Mouse (Mus musculus): ENCODE measurements around the gene Il33. TPM values are rescaled to one million over a fixed set of nuclear protein-coding genes. Genes with fewer than 3 reads are reported as not detected.

Il33 gene
- 24.2 TPM for polyA plus RNA-seq (2014; fragmentation: Illumina TruSeq; extraction: RNeasy Lipid Tissue Mini Kit (QIAGEN cat#74804); ENCODE audit: low read depth, low replicate concordance)

GRCm38 (mm10) chr19:29924638-29925258 is at the start of gene Il33:
Il33 (plus strand) TSS chr19:29925114.

GRCm38 (mm10) chr19:30003621-30004020 is 78.7 kb downstream of the Il33 start, which contains the start of gene Trpd52l3:
Trpd52l3 (plus strand) TSS chr19:30003790.

Other genes with a start within 250 kb of the Il33 start
- gene Mlana, start 227.3 kb upstream of the Il33 start, polyA plus RNA-seq (2014; fragmentation: Illumina TruSeq; extraction: RNeasy Lipid Tissue Mini Kit (QIAGEN cat#74804); ENCODE audit: low read depth, low replicate concordance), result not detected
- gene 9930021J03Rik, start 119.1 kb upstream of the Il33 start, polyA plus RNA-seq (2014; fragmentation: Illumina TruSeq; extraction: RNeasy Lipid Tissue Mini Kit (QIAGEN cat#74804); ENCODE audit: low read depth, low replicate concordance), result 44.1 TPM
- 30.6 TPM for gene Ranbp6, start 112.1 kb upstream of the Il33 start, polyA plus RNA-seq (2014; fragmentation: Illumina TruSeq; extraction: RNeasy Lipid Tissue Mini Kit (QIAGEN cat#74804); ENCODE audit: low read depth, low replicate concordance)
- gene Trpd52l3, start 78.7 kb downstream of the Il33 start, polyA plus RNA-seq (2014; fragmentation: Illumina TruSeq; extraction: RNeasy Lipid Tissue Mini Kit (QIAGEN cat#74804); ENCODE audit: low read depth, low replicate concordance), result not detected
- gene Uhrf2, start 105.4 kb downstream of the Il33 start, polyA plus RNA-seq (2014; fragmentation: Illumina TruSeq; extraction: RNeasy Lipid Tissue Mini Kit (QIAGEN cat#74804); ENCODE audit: low read depth, low replicate concordance), result 59.4 TPM

Data from kidney, adult 10 weeks (tissue).